Mouse (Mus musculus) myocyte (in vitro differentiated cells): ENCODE measurements around the gene Gm4177. TPM values are rescaled to one million over a fixed set of nuclear protein-coding genes. Genes with fewer than 3 reads are reported as not detected.
"Not testable (repeated sequence)": the region's sequence is repeated elsewhere in the genome, so short reads cannot be mapped to it uniquely, and the experiment has no call there.

Source experiments
- H3K27me3 ChIP-seq: one replicate; pipeline ENCODE4 v1.6.1; 2011; ENCODE audit not compliant: control insufficient read depth, insufficient read depth, insufficient read length
- H3K36me3 ChIP-seq: one replicate; pipeline ENCODE4 v1.6.1; 2011; ENCODE audit not compliant: control insufficient read depth, insufficient read depth
- H3K4me2 ChIP-seq: one replicate; pipeline ENCODE4 v1.6.1; 2011; ENCODE audit warnings: low read depth, control low read depth
- H3K4me3 ChIP-seq: one replicate; pipeline ENCODE4 v1.5.1; 2011; ENCODE audit warnings: mild to moderate bottlenecking, control low read depth, moderate library complexity
- H3K79me2 ChIP-seq: one replicate; pipeline ENCODE4 v1.6.1; 2011; ENCODE audit not compliant: control insufficient read depth, insufficient read depth
- H3ac ChIP-seq: one replicate; pipeline ENCODE4 v1.6.1; 2011; ENCODE audit not compliant: control insufficient read depth, insufficient read length
- polyA plus RNA-seq: library from polyadenylated mRNA; unstranded; fragments of >200 nt; fragmentation: generic; extraction: Trizol; gene quantifications from one replicate; pipeline ENCODE4 v1.2.1, GENCODE M21; 2012; ENCODE audit warnings: missing spikeins

Gene Gm4177
- not detected for polyA plus RNA-seq

DNA sequence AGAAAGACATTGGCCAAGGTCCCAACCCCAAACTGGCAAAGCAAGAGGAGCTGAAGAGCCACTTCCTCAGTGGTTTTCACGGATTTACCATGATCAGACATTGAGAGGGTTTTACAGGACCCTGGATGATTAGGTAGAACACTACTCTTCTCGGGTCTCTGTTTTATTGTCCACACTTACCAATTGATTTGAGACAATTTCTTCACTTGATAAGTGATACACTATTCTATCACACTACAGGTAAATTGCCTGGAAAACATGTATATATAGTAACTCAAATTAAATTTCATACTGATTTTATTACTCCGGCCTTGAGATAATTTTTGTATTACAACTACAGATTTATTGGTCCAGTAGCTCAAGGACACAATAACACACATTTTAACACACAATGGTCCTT, at the start of gene Gm4177:
Gm4177 (minus strand) TSS at position 101 of the 400 bp plus-strand sequence.
- H3ac ChIP-seq: not testable (repeated sequence)

DNA sequence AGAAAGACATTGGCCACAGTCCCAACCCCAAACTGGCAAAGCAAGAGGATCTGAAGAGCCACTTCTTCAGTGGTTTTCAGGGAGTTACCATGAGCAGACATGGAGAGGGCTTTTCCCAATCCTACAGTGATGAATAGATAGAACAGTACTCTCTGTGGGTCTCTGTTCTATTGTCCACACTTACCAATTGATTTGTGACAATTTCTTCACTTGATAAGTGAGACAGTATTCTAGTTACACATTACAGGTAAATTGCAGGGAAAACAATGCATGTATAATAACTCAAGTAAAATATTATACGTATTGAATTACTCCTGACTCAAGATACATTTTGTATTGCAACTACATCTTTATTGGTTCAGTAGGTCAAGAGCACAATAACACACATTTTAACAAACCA, 47.6 kb upstream of the Gm4177 start, which contains the start of gene Gm5725:
Gm5725 (minus strand) TSS at position 101 of the 400 bp plus-strand sequence.
- not testable (repeated sequence) for H3K36me3 ChIP-seq, H3K27me3 ChIP-seq, H3K4me3 ChIP-seq, H3K4me2 ChIP-seq, H3K79me2 ChIP-seq, H3ac ChIP-seq

More for the DNA sequence above, at the start of gene Gm4177:
- not testable (repeated sequence) for H3K4me2 ChIP-seq, H3K36me3 ChIP-seq, H3K4me3 ChIP-seq, H3K27me3 ChIP-seq, H3K79me2 ChIP-seq

DNA sequence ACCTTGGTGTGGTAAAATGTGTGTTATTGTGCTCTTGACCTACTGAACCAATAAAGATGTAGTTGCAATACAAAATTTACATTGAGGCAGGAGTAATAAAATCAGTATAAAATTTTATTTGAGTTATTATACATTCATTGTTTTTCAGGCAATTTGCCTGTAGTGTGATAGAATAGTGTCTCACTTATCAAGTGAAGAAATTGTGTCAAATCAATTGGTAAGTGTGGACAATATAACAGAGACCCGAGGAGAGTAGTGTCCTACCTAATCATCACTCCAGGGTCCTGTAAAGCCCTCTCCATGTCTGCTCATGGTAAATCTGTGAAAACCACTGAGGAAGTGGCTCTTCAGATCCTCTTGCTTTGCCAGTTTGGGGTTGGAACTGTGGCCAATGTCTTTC, 35.5 kb upstream of the Gm4177 start, which contains the start of gene Vmn1r135:
Vmn1r135 (plus strand) TSS at position 301 of the 400 bp plus-strand sequence.
- H3K79me2 ChIP-seq, H3K4me2 ChIP-seq, H3K36me3 ChIP-seq, H3K4me3 ChIP-seq, H3ac ChIP-seq, H3K27me3 ChIP-seq: not testable (repeated sequence)

DNA sequence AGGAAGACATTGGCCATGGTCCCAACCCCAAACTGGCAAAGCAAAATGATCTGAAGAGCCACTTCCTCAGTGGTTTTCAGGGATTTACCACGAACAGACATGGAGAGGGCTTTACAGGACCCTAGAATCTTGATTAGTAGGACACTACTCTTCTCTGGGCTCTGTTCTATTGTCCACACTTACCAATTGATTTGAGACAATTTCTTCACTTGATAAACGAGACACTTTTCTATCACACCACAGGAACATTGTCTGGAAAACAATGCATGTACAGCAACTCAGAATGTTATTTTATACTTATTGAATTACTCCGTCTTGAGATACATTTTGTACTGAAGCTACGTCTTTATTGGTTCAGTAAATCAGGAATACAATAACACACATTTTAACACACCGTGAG, 35.2 kb downstream of the Gm4177 start, which contains the start of gene Gm4175:
Gm4175 (minus strand) TSS at position 101 of the 400 bp plus-strand sequence.
- H3ac ChIP-seq, H3K4me2 ChIP-seq, H3K79me2 ChIP-seq, H3K27me3 ChIP-seq, H3K36me3 ChIP-seq, H3K4me3 ChIP-seq: not testable (repeated sequence)

Other genes with a start within 250 kb of the Gm4177 start
- gene Vmn1r132, start 182.6 kb downstream of the Gm4177 start, polyA plus RNA-seq: not detected
- gene Gm4175, start 35.3 kb downstream of the Gm4177 start, polyA plus RNA-seq: not detected
- not detected for gene Vmn1r135, start 35.6 kb upstream of the Gm4177 start, polyA plus RNA-seq
- gene Gm5725, start 47.5 kb upstream of the Gm4177 start, polyA plus RNA-seq: not detected
- gene Gm5891, start 124.6 kb upstream of the Gm4177 start, polyA plus RNA-seq: not detected
- not detected for gene Vmn1r137, start 197.9 kb upstream of the Gm4177 start, polyA plus RNA-seq
- gene Vmn1r138, start 232.2 kb upstream of the Gm4177 start, polyA plus RNA-seq: not detected